Mouse (Mus musculus): Measurements from ENCODE around the gene Plpp6.

DNA sequence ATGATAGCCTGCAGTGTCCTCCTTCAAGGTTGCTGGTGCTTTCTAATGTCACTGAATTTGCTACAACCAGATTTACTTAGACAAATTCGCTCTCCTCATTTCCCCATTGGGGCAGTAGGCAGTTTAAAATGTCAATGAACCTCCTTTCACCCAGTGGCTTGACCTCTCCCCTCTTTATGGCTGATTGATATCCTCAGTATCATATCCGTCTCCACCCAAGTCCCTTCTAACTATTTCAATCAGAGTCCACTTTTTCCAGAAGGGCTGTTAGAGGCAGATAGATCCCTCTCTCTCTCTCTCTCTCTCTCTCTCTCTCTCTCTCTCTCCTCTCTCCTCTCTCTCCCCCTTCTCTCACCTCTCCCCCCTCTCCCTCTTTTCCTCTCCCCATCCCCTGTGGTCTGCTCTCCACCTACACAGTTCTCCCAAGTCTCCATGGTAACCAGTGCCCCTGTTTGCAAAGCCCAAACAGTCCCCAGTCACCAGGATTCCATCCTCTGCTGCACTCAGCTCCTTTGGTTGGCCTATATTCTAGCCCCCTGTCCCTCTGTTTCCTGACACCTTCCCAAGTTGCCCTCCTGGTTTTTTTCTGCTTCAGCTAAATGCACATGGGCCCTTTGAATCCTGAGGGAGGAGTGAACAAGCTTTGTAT is 48.0 kb upstream of the Plpp6 start:
- TF ChIP-seq CTCF (IDR thresholded peaks at IDR 0.05; ENCODE audit: low read depth): no peak
- no peak for TF ChIP-seq EP300 (IDR thresholded peaks at IDR 0.05; ENCODE audit: low read depth)

Measured in heart, postnatal 0 days (tissue).